Mouse (Mus musculus): ENCODE measurements around the gene Polr3k.

The Polr3k gene

DNA sequence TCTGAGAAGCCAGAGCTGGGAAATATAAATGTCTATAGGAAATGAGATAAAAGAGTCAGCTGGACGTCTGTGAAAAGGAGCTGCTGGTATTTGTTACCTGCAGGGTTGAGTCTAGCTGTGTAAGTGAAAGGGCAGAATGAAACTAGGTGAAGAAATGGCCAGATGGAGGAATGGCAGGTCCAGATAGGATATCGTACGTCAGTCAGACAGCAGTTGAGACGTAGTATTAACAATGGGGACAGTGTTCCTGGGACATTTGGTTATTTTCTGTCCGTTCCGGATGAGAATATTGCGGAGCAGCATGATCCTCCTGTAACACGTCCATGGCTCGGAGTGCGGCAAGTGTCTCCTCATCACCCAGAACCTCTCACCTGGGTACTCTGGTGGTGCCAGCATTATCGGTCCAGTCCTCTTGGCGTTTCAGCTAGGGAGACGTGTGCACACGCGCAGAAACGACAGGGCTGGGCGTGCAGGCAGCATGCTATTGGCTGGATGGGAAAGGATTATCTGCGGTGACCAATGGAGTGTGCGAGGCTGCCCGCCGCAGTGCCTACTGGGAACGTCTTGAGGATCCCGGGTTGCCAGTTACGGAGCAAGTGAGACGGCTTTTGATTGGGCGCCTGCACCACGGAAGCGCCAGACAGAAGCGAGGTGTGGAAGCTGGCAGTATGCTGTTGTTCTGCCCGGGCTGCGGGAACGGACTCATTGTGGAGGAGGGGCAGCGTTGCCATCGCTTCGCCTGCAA, at the start of gene Polr3k:
Gene Polr3k (plus strand): TSS at position 547 of the 745 bp plus-strand sequence.
- in situ Hi-C loops (cut with MseI, MboI) = loop anchor here (10.0 kb wide), 2 partner anchors 139 to 149 kb away; partner anchors contain the start of gene Oprl1 (in 1 of the 2)

DNA sequence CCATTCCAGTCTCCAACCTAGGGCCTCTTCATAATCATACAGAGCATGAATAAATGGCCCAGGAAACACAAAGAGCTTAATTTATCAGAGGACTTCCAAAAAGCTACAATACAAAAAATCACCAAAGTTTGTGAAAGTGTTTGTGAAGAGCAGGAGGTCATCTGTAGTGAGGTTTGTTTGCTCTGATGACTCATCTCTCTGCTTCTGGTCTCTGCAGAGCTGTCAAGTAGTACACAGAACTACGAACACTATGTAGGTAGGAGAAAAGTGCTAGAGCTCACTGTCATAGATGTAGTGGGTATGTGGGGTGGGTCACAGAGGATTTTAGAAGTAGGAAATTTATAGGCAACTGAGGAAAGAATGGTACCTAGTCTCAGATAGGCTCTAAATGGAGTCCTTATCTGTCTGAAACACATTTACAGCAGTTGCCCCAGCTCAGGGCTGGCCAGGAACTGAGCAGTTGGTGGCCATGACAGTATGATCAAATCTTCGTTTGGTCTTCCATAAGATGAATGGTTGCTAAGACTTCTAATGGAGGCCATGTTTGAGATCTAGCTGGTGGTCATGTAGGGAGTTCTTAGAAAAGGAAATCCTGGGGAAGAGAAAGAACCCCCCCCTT, 35.0 kb upstream of the Polr3k start:
- in situ Hi-C loops (cut with MseI, MboI) = no loop called here

DNA sequence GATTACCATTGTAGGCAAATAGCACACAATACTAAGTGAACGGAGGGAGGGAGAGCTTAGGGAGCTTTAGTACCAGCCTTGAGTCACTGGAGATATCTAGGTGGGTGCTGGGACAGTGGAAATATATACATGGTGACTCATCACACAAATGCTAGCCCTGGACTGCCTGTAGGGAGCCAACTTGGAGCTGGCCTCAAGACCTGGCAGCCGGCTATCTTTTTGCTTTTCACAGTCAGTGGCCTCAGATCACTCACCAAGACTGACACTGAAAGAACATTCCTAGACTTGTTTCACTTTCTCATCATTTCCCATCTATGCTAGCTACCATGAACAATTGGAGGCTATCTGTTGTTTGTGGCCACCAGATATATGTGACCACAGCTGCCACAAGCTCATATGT, 31.4 kb upstream of the Polr3k start:
- in situ Hi-C loops (cut with MseI, MboI) = no loop called here

DNA sequence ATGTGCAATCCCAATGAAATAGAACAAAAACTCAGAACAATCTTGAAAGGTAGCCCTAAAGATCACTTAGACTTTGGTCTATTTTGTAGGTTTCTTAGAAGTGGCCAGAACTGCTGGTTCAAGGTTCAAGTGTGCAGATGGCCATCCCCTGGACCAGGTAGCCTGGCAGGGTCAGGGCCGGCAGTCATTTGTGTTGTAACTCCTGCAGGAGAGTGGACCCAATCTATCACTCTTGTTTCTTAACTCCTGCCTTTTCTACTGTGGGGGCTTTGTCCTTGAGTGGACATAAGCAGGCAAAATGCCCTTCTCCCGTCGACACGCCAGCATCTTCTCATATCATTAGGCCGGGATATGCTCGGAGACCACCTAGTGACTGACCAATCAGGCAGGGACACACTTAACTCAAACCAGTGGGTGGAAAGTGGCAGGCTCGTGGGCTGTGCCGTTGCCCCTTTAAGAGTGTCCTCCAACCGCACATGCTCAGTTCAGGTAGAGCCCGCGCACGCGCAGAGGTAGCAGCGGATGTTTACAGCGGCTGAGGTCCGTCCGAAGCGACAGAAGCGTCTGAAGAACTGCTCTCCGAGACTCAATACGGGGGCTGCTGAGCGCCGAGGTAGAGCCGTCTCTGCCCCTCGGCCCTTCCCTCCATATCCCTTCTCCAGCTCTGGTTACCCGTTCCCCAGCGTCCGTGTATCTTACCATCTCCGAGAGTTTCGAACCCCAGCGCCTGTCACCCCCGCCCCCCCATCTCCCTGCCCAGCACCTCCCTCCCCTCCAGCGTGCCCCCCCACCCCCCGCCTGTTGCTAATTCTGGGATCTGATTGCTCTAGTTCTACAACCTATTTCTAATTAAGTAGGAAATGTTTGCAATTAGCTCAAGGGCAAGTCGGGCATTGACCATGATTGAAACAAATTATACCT, 26.5 kb upstream of the Polr3k start, which contains the start of gene Pcmtd2:
Gene Pcmtd2 (plus strand): TSS at position 483 of the 921 bp plus-strand sequence.
- in situ Hi-C loops (cut with MseI, MboI) = no loop called here

DNA sequence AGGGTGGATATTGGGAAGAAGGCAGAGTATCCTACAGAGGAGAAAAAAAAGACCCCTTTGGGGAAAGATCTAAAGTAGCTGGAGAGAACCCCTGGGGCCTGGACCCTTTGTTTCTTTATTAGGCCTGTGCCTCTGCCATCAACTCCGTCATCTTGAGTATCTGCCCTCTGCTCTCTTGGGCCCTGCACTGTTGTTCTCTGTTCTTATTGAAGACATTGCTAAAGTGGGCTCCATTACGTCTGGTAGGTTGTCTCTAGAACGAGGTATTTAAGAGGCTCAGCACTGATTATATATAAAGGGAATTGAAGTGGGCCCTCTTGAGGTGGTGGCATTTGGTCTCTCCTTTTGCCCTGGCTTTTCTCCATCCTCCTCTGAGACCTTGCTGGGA, 25.9 kb upstream of the Polr3k start:
- in situ Hi-C loops (cut with MseI, MboI) = no loop called here

DNA sequence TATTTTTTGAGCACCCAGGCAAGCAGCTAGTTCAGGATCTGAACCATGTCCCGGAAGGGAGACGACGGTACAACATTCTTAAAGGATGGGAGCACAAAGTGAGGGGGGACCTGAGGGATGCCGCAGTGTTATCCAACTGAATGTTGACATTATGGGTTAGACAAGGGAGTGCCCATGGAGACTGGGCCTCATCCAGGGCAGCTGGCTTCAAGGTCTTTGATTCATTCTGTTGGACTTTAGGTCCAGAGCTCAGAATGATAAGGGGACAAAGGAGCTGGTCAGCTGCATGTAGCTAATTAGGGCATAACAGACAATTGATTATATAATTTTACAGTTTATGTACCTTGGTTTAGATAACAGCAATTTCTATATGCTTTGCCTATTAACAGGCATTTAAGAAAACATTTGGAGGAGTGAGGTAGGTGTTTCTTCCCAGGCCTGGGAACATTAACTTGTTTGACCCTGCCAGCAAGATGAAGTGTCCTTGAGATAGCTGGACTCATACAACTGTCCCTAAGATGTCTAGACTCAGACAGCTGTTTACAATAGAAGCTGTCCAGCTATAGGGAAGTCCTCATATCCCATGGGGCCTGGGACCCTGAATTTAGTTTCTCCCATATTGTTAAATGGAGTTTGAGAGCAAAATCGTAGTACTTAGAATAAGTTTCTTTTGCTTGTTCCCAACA, 18.3 kb upstream of the Polr3k start:
- in situ Hi-C loops (cut with MseI, MboI) = no loop called here

DNA sequence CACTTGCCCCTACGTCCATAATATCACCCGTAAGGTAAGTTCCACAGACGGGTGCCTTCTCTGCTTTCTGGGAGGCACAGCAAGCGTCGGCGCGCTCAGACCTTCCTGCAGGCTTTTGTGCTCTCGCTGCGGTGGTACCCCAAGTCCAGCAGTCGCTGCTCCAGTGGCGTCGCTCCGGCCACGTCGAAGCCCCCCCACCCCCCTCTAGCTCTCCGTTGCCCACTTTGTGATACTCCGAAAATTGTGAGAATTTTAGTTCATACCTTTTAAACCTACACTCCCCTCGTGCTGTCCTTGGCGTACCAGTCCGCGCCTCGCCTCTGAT, 361 bp downstream of the Polr3k start:
- in situ Hi-C loops (cut with MseI, MboI) = loop anchor here (10.0 kb wide), 2 partner anchors 140 to 150 kb away; partner anchors contain the start of gene Oprl1 (in 1 of the 2)

DNA sequence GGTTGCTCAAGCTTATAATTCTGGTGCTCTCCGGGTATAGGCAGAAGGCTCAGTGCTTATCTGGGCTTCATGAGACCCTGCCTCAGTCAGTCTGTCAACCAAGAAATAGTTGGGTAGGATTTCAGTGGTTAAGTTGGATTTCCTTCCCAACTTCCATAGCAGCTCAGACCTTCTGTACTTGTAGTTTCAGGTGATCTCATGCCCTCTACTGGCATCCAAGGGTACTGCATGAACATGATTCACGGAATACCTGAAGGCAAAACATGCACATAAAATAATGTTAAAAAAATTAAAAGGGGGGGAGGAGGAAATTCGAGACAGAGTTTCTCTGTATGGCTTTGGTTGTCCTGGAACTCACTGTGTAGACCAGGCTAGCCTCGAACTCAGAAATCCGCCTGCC, 2.8 kb downstream of the Polr3k start:
- in situ Hi-C loops (cut with MseI, MboI) = loop anchor here (10.0 kb wide), 2 partner anchors 142 to 152 kb away; partner anchors contain the start of gene Oprl1 (in 1 of the 2)

DNA sequence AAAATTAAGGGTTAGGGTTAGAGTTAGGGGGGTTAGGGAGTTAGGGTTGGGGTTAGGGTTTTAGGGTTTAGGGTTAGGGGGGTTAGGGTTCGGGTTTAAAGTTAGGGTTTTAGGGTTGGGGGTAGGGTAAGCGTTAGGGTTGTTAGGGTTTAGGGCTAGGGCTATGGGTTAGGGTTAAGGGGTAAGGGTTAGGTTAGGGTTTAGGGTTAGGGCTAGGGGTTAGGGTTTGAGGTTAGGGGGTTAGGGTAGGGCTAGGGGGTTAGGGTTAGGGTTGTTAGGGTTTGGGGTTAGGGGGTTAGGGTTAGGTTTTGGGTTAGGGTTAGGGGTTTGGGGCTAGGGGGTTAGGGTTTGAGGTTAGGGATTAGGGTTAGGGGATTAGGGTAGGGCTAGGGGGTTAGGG, 6.9 kb downstream of the Polr3k start:
- in situ Hi-C loops (cut with MseI, MboI) = no loop called here

DNA sequence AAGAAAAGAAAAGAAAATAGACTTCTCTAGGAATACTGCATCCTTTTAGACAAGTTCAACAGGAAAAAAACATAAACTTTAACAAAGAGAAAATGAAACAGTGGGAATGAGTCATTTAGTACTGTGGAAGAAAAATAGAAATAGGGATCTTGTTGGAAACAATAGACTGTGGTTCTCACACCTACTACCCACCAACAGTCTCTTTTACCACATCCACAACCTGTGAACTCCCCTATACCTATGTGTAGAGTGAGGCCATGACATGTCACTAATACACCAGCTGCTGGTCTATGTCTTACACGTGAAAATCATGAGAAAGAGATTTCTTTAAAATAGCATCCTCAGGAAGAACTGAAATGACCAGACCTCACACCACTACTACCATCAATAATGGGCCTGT, 14.8 kb downstream of the Polr3k start:
- in situ Hi-C loops (cut with MseI, MboI) = no loop called here

DNA sequence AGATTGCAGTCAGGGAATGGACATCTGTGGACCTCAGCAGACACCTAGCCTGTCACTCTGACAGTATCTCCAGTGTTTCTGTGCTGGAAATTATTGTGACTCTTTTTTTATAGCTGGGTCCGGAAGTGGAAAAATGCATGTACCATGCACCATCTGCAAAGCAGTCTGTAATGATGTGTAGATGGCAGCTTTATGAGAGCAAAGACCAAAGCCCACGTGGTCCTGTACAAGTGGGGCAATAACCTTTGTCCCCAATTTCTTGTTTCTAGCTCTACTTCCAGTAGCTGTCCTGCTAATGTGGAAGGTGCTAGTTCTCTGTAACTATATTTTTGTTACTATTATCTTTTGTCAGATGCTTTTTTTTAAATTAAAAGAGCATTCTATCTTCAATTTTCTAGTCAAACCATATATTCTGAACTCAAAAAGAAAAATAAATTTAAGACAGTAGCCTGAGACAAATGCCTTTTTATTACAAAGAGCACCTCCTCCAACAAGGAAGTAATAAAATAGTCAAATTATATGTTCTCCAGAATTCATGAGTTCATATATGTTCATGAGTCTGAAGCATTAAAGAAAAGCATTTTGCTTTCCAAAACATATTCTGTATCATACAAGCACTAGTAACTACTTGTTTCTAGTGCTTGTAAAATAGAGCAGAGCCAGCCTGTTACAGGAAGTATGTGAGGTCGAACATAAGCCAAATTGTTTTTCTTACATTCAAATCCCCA, 19.0 kb downstream of the Polr3k start:
- in situ Hi-C loops (cut with MseI, MboI) = no loop called here

DNA sequence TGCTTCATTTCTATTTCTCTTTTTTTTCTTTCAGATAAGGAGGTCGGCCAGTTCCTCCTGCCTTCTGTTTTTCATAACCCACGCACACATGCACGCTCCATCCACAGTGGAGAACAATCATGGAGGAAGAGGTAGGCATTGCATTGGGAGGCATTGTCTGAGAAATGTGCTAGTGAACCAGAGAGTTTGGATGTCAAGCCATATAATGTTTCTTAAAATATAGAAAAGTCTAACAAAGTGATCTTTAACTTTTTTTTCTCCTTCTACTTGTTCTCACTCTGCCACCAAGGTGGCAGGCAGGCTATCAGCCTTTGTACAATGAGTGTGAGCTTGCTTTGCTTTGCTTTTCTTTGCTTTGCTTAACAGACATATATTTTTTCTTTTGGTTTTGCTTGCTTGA, 53.7 kb downstream of the Polr3k start:
- in situ Hi-C loops (cut with MseI, MboI) = no loop called here

DNA sequence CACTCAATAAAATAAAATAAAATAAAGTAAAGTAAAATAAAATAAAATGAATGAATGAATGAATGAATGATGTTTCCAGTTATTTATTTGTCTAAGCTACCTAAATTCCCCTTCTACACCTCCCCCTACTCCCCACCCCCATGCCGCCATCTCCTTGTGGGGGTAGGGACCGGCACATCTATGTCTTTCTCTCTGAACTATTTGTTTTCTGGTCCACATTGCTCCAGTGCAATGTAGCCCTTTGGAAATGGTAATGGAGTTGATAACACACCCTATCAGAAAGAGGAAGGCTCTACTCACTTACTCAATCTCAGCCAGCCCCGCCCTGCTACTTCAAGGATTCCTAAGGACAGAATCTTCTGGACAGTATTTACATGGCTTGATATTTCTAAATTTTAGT, 54.4 kb downstream of the Polr3k start:
- in situ Hi-C loops (cut with MseI, MboI) = no loop called here

Measured in mouse trophoblast stem cell (cell line).